Mouse (Mus musculus) lung, postnatal 0 days (tissue): ENCODE results near the gene Tmem69.

Experiments used
- CTCF ChIP-seq: IDR thresholded peaks from 2 replicates; pipeline ENCODE4 v1.5.1; 2016; ENCODE audit warnings: antibody characterized with exemption, mild to moderate bottlenecking
- EP300 ChIP-seq: IDR thresholded peaks from 2 replicates; pipeline ENCODE4 v1.6.1; 2016; ENCODE audit warnings: antibody characterized with exemption, mild to moderate bottlenecking, control low read depth

DNA sequence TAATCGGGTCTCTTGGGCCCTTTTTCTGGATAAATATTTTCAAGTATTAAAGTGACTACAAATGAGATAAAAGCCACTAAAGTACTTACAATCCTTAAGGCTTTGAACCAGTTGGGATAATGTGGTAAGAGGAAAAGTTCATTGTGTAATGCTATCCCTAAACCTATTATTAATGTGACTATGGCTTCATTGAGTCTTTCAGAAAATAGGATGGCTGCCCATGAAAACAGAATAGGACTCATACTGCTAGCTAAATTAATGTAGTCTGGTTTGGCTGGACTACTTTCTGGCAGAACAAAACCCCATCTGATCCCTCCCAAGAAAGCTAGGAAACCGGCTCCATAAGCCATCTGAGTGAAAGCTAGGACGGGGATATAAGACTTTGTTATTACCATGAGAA lies 2.7 kb downstream of the Tmem69 start:
- TF ChIP-seq CTCF, result no peak
- TF ChIP-seq EP300, result no peak
